Mouse (Mus musculus): ENCODE data around the gene Dbx1.

- TF ChIP-seq CTCF (IDR thresholded peaks at IDR 0.05; ENCODE audit: borderline replicate concordance, control insufficient read depth, extremely low read depth, insufficient read depth, low read length, poor library complexity) (no peak), POLR2A (IDR thresholded peaks at IDR 0.05; ENCODE audit: control insufficient read depth, extremely low read depth, insufficient read depth, low read length, poor library complexity) (no peak)
These were observed 40.5 kb upstream of the Dbx1 start for GRCm38 (mm10) chr7:49677166-49677565.
